Mouse (Mus musculus): ENCODE measurements around the gene Cphx3. TPM values are rescaled to one million over a fixed set of nuclear protein-coding genes. Genes with fewer than 3 reads are reported as not detected.
"Not testable (repeated sequence)": the region's sequence is repeated elsewhere in the genome, so short reads cannot be mapped to it uniquely, and the experiment has no call there.

Cphx3 gene
- polyA plus RNA-seq, 1 experiment from 2014 or later: not detected

DNA sequence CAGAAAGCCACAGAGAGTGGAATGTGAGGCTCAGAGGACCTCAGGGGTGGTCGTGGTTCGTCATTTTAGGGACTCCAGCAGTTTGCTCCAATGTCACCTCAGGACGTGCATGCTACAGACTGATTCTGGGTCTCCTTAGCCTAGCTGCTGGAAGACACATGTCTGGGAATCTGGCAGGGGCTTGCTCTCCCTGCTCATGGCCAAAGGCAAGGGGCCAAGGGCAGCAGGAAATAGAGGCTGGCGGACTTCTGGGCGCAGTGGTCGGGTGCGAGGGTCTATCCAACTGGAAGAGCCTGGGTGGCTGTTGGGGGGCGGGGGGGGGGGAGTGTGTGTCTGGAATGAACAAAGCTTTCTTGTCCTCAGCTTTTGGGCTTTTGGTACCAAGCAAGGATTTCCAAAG is 106.3 kb downstream of the Cphx3 start:
- not testable (repeated sequence) for H3K27me3 ChIP-seq; H3K9ac ChIP-seq; H3K4me1 ChIP-seq; ATAC-seq (ENCODE audit: low FRiP score); H3K36me3 ChIP-seq; H3K4me2 ChIP-seq (replicated peaks); H3K9me3 ChIP-seq (replicated peaks); H3K27ac ChIP-seq; H3K4me3 ChIP-seq
- WGBS: no CpG with 5 or more reads among the region's 8 CpGs

- not testable (repeated sequence) for H3K27ac ChIP-seq; H3K9ac ChIP-seq; ATAC-seq (ENCODE audit: low FRiP score); H3K9me3 ChIP-seq (replicated peaks); H3K4me2 ChIP-seq (replicated peaks); H3K36me3 ChIP-seq; H3K4me3 ChIP-seq; H3K27me3 ChIP-seq; H3K4me1 ChIP-seq
- WGBS: no CpG with 5 or more reads among the region's 3 CpGs
These were observed 115.8 kb downstream of the Cphx3 start for GRCm38 (mm10) chr14:26197851-26198250.

DNA sequence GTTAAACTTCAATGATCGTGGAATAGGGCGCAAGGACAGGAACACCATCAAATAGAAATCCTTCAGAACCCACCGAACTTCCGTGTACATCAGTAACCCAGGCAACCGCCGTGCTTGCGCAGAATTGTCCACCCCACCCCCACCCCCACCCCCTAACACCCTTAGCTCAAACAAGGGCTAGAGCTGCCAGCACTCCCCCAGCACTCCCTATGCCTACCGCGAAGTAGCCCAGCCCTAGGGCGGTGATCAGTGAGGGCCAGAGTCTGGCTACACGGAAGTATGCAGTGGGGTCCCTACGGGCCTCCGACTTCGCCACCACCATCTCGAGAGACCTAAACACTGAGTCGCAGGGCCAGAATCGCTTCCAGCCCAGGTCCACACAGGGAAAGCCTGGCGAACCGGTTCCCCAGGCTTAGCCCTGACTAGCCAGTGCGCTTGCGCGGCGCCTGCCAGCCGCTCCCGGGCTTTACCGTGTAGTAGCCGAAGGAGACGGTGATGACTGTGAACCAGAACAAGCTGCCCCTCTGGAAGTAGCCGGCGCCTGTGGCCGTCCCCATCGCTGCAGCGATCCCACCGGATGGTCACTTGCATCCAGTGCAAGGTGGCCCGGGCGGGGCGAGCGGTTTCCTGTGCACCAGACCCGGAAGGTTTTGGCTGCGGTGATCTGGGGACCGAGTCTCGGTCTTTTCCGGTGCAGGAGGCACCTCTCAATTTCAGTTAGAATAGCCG is 124.3 kb downstream of the Cphx3 start:
- WGBS: no CpG with 5 or more reads among the region's 44 CpGs

DNA sequence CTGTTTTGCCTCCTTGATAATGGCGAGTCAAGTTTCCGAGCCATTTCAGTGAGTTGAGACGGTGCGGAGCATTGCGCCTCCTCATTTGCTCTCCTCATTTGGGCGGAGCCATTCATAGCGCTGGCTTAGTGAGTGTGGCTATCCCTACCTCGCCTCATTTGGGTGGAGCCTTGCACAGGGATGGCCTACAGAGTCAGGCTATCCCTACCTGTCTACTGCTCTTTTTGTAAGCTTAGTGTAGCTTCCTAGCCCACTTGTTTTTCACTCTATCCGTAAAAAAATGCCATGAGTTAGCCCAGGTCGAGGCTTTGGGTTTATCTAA is 124.8 kb downstream of the Cphx3 start, which contains the start of gene Tmem254b:
Gene Tmem254b, minus strand, starts transcription at position 116 of the 322 bp plus-strand sequence.
- not testable (repeated sequence) for H3K4me2 ChIP-seq (replicated peaks); H3K9ac ChIP-seq; H3K9me3 ChIP-seq (replicated peaks); H3K4me1 ChIP-seq; H3K27me3 ChIP-seq; H3K4me3 ChIP-seq; H3K27ac ChIP-seq; H3K36me3 ChIP-seq
- WGBS: no CpG with 5 or more reads among the region's 10 CpGs
- ATAC-seq (ENCODE audit: low FRiP score): peak; percentile 61; the same call in 1 of the 2 replicates

More for the DNA sequence above, 124.3 kb downstream of the Cphx3 start:
- not testable (repeated sequence) for H3K4me2 ChIP-seq (replicated peaks); H3K36me3 ChIP-seq; H3K27me3 ChIP-seq; H3K27ac ChIP-seq; H3K4me1 ChIP-seq; H3K9me3 ChIP-seq (replicated peaks); H3K9ac ChIP-seq; H3K4me3 ChIP-seq
- ATAC-seq (ENCODE audit: low FRiP score): peak; percentile 84

- H3K9me3 ChIP-seq (replicated peaks); H3K36me3 ChIP-seq; H3K4me1 ChIP-seq; ATAC-seq (ENCODE audit: low FRiP score); H3K9ac ChIP-seq; H3K27ac ChIP-seq; H3K27me3 ChIP-seq; H3K4me3 ChIP-seq; H3K4me2 ChIP-seq (replicated peaks): not testable (repeated sequence)
- no CpG with 5 or more reads among the region's 5 CpGs for WGBS
These were observed 134.3 kb downstream of the Cphx3 start for GRCm38 (mm10) chr14:26216233-26217000.

GRCm38 (mm10) chr14:26237183-26237582 is 155.1 kb downstream of the Cphx3 start:
- H3K4me3 ChIP-seq, H3K4me1 ChIP-seq: not testable (repeated sequence)
- WGBS: no CpG with 5 or more reads among the region's 2 CpGs

DNA sequence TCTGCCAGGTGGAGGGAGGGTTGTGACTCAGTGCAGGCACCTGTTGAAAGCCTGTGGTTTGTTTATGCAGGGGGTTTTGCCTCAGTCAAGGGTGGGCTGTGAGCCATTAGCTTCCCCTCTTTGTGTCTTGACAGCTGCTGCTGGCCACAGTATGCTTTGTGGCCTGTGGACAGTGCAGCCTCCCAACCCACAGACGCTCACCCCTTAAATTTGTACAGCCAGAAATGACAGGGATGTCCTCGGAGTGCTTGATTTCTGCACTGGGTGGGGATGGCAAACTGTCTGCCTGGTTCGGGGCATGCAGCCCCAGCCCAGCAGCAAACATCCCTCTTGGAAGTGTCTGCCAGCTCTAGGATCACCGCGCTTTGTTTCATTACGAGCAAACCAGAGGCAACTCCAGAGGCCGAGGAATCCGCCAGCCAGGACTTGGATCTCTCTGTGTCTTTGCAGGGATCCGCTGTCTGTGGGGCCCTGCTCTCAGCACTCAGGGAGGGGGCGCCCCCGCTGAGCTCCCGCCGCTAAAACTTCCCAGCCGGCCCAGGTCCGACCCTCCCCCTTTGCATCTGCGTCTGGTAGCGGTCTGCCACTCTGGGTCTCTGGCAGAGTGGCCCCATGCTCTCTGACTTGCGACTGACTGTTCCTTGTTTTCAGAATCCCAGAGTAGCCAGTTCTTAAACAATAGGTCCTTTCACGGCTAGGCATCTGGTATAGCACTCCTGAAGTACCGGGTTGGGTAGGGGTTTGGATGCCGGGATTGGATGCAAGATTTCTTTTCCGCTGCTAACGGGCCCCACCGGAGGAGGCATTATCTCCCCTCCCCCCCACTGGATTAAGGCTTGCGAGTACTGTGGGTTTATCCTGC is 175.9 kb downstream of the Cphx3 start, which contains the start of gene Duxbl3:
Gene Duxbl3, plus strand, starts transcription at position 207 of the 862 bp plus-strand sequence.
- not testable (repeated sequence) for H3K4me3 ChIP-seq; H3K4me2 ChIP-seq (replicated peaks); H3K9ac ChIP-seq; H3K27ac ChIP-seq; H3K36me3 ChIP-seq; H3K27me3 ChIP-seq; H3K4me1 ChIP-seq; H3K9me3 ChIP-seq (replicated peaks)
- peak; percentile 93 for ATAC-seq (ENCODE audit: low FRiP score)
- WGBS: no CpG with 5 or more reads among the region's 25 CpGs

More at GRCm38 (mm10) chr14:26237183-26237582, 155.1 kb downstream of the Cphx3 start:
- ATAC-seq (ENCODE audit: low FRiP score); H3K9me3 ChIP-seq (replicated peaks); H3K27me3 ChIP-seq; H3K36me3 ChIP-seq; H3K4me2 ChIP-seq (replicated peaks); H3K9ac ChIP-seq; H3K27ac ChIP-seq: not testable (repeated sequence)

DNA sequence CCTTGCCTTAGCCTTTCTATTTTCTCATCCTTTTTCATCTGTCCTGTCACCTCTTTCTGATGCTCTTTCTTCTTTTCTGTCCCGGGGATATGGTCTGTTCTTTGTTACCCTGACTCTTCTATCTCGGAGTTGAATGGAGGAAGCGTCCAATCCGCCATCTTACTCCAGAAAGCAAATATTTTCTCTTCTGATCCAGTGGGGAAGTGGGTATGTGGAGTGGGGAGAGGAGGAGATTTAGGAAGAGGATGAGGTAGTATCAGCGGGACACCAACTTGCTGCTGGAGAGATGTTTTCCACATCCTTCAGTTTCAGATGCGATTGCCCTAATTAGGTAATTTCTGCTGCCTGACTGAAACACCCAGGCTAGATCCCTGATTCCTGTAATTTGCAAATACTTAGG is 176.6 kb downstream of the Cphx3 start:
- not testable (repeated sequence) for ATAC-seq (ENCODE audit: low FRiP score); H3K9ac ChIP-seq; H3K9me3 ChIP-seq (replicated peaks); H3K4me3 ChIP-seq; H3K36me3 ChIP-seq; H3K27me3 ChIP-seq; H3K4me1 ChIP-seq; H3K4me2 ChIP-seq (replicated peaks); H3K27ac ChIP-seq
- WGBS: no CpG with 5 or more reads among the region's 6 CpGs

Other genes starting within 250 kb of the Cphx3 start
- gene Anxa11, start 240.1 kb upstream of the Cphx3 start, polyA plus RNA-seq (2016; fragmentation: Nextera tagmentation; extraction: Ambion mirVana): 6.2 and 6.9 TPM in 2 replicates
- not detected in 2 replicates for gene Plac9a, start 179.2 kb upstream of the Cphx3 start, polyA plus RNA-seq (2016; fragmentation: Nextera tagmentation; extraction: Ambion mirVana)
- 2.0 and 2.2 TPM in 2 replicates for gene Tmem254a, start 154.6 kb upstream of the Cphx3 start, polyA plus RNA-seq (2016; fragmentation: Nextera tagmentation; extraction: Ambion mirVana)
- not detected in 2 replicates for gene Cphx1, start 144.0 kb upstream of the Cphx3 start, polyA plus RNA-seq (2016; fragmentation: Nextera tagmentation; extraction: Ambion mirVana)
- gene Duxbl1, start 103.7 kb upstream of the Cphx3 start, polyA plus RNA-seq (2016; fragmentation: Nextera tagmentation; extraction: Ambion mirVana): 5.4 and 5.8 TPM in 2 replicates
- 4.0 and 4.5 TPM in 2 replicates for gene Gm9780, start 39.6 kb upstream of the Cphx3 start, polyA plus RNA-seq (2016; fragmentation: Nextera tagmentation; extraction: Ambion mirVana)
- 16.0 and 26.0 TPM in 2 replicates for gene Tmem254c, start 14.9 kb upstream of the Cphx3 start, polyA plus RNA-seq (2016; fragmentation: Nextera tagmentation; extraction: Ambion mirVana)
- gene Cphx2, start 781 bp upstream of the Cphx3 start, polyA plus RNA-seq (2016; fragmentation: Nextera tagmentation; extraction: Ambion mirVana): not detected in 2 replicates
- 5.3 TPM in 1 of 2 replicates, not detected in the other for gene Duxbl2, start 36.1 kb downstream of the Cphx3 start, polyA plus RNA-seq (2016; fragmentation: Nextera tagmentation; extraction: Ambion mirVana)
- gene Plac9b, start 100.2 kb downstream of the Cphx3 start, polyA plus RNA-seq (2016; fragmentation: Nextera tagmentation; extraction: Ambion mirVana): 5.5 and 8.2 TPM in 2 replicates
- 25.9 and 30.2 TPM in 2 replicates for gene Tmem254b, start 124.7 kb downstream of the Cphx3 start, polyA plus RNA-seq (2016; fragmentation: Nextera tagmentation; extraction: Ambion mirVana)
- gene Duxbl3, start 175.7 kb downstream of the Cphx3 start, polyA plus RNA-seq (2016; fragmentation: Nextera tagmentation; extraction: Ambion mirVana): 2.6 and 7.8 TPM in 2 replicates